Comparison of ENCODE assay signal across 13 mouse cellular contexts in genomic region chr6:99420666-99421065, GRCm38 (mm10).
DNase-seq lines count a peak whose midpoint lies in the region; ATAC-seq and TF ChIP-seq lines count a peak whose summit lies in the region.
"Had no signal": no experiment of that assay in that cellular context is flagged by ENCODE, and none has a peak within 500 bp of the region (broad histone marks: within the 10 kb centered on the region; RNA-seq: fewer than 3 reads in every experiment).

No protein-coding gene starts in this region.

- 0 out of 2 replicates have a peak overlapping the region, but pooled peaks have one; percentile 55 for H3K27ac ChIP-seq in forebrain, postnatal 0 days (ENCODE audit: low read depth, low read length)
- H3K27ac ChIP-seq: heart, embryonic 13.5 days; midbrain, embryonic 13.5 days; neural tube, embryonic 15.5 days had no signal

- no peak overlapping the region for H3K9ac ChIP-seq in forebrain, postnatal 0 days
- H3K9ac ChIP-seq: heart, embryonic 13.5 days; midbrain, embryonic 13.5 days; neural tube, embryonic 15.5 days had no signal

- 53% methylated on average over 8 of the region's 8 CpGs for WGBS in forebrain, postnatal 0 days

- DNase-seq in thymus, postnatal 14 days = peak; percentile 36
- DNase-seq in thymus, postnatal 25 days = no peak
- DNase-seq in T-cell, adult 2 months (ENCODE audit: low spot score) = peak; percentile 74
- DNase-seq in forebrain, postnatal 0 days = peak; percentile 70
- DNase-seq in urinary bladder, postnatal 14 days (ENCODE audit: low spot score) = no peak
- no peak for DNase-seq in embryo, embryonic 10 days (ENCODE audit: low spot score)
- DNase-seq in cerebellum, postnatal 36 days = no peak
- DNase-seq: gastrocnemius, postnatal 10 days; lung, postnatal 14 days had no signal

- TF ChIP-seq CTCF in forebrain, postnatal 0 days (IDR thresholded peaks at IDR 0.05; ENCODE audit: low read depth) = no peak

- no peaks in the 10 kb centered on the region for H3K36me3 ChIP-seq in forebrain, postnatal 0 days (ENCODE audit: insufficient read depth)
- H3K36me3 ChIP-seq: heart, embryonic 13.5 days; midbrain, embryonic 13.5 days; neural tube, embryonic 15.5 days had no signal

- no peaks in the 10 kb centered on the region for H3K4me1 ChIP-seq in forebrain, postnatal 0 days (ENCODE audit: insufficient read depth)
- H3K4me1 ChIP-seq: neural tube, embryonic 15.5 days had no signal

- H3K4me3 ChIP-seq in forebrain, postnatal 0 days (ENCODE audit: low read depth, low read length) = no peak overlapping the region
- H3K4me3 ChIP-seq: heart, embryonic 13.5 days; midbrain, embryonic 13.5 days; neural tube, embryonic 15.5 days had no signal

- no peaks in the 10 kb centered on the region for H3K9me3 ChIP-seq in forebrain, postnatal 0 days (ENCODE audit: low read length)
- H3K9me3 ChIP-seq: heart, embryonic 13.5 days; midbrain, embryonic 13.5 days; neural tube, embryonic 15.5 days had no signal

- peak; percentile 96 for ATAC-seq in forebrain, postnatal 0 days
- ATAC-seq: hindbrain, embryonic 16.5 days; midbrain, embryonic 13.5 days had no signal

- H3K4me2 ChIP-seq in forebrain, postnatal 0 days (ENCODE audit: low read depth) = no peak overlapping the region
- H3K4me2 ChIP-seq: heart, embryonic 13.5 days; midbrain, embryonic 13.5 days; neural tube, embryonic 15.5 days had no signal

- no peaks in the 10 kb centered on the region for H3K27me3 ChIP-seq in forebrain, postnatal 0 days (ENCODE audit: insufficient read depth, low read length)
- H3K27me3 ChIP-seq: heart, embryonic 13.5 days; midbrain, embryonic 13.5 days; neural tube, embryonic 15.5 days had no signal

Comparison
In these comparisons a context has a peak if more than half of its experiments do, and no peak if none do; other contexts are left out.
1. DNase-seq: peak in thymus, postnatal 14 days (single experiment), T-cell, adult 2 months (single experiment) and forebrain, postnatal 0 days (single experiment); none in thymus, postnatal 25 days (single experiment), urinary bladder, postnatal 14 days (single experiment), embryo, embryonic 10 days (single experiment) and cerebellum, postnatal 36 days (0 of 2).